Comparison of ENCODE assay signal across 18 mouse cellular contexts in genomic region chr10:39192673-39193072, GRCm38 (mm10). TPM values are rescaled to one million over a fixed set of nuclear protein-coding genes. Genes with fewer than 3 reads are reported as not detected.
DNase-seq lines count a peak whose midpoint lies in the region; ATAC-seq and TF ChIP-seq lines count a peak whose summit lies in the region.
"Had no signal": no experiment of that assay in that cellular context is flagged by ENCODE, and none has a peak within 500 bp of the region (broad histone marks: within the 10 kb centered on the region; RNA-seq: fewer than 3 reads in every experiment).

No protein-coding gene starts in this region.

- H3K4me1 ChIP-seq in spleen, adult 2 months (ENCODE audit: control insufficient read depth, insufficient read depth, insufficient read length), result peaks cover 12% of the 10 kb centered on the region
- no peaks in the 10 kb centered on the region for H3K4me1 ChIP-seq in liver, postnatal 0 days (ENCODE audit: insufficient read depth)
- H3K4me1 ChIP-seq: embryonic facial prominence, embryonic 10.5 days; limb, embryonic 12.5 days; liver, embryonic 15.5 days had no signal

- H3K9ac ChIP-seq in liver, postnatal 0 days (replicated peaks), result no peak overlapping the region
- H3K9ac ChIP-seq: limb, embryonic 12.5 days; liver, embryonic 15.5 days had no signal

- H3K4me3 ChIP-seq in spleen, adult 2 months (ENCODE audit: extremely low read depth, insufficient read depth, insufficient read length), result no peak overlapping the region
- no peak overlapping the region for H3K4me3 ChIP-seq in gastrocnemius, adult 2 months
- H3K4me3 ChIP-seq in liver, postnatal 0 days (ENCODE audit: low read depth, low read length), result no peak overlapping the region
- H3K4me3 ChIP-seq: embryonic facial prominence, embryonic 10.5 days; limb, embryonic 12.5 days; liver, embryonic 15.5 days had no signal

- intact Hi-C loops in gastrocnemius, adult 2 months (cut with DNase I), result no loop called here

- peak; percentile 84 to 89 for ATAC-seq in hematopoietic stem cell, adult 5-6 weeks (replicated peaks in 1 of 2; ENCODE audit: insufficient read depth in 1 of 2, low FRiP score in 2 of 2, low TSS enrichment in 1 of 2, low read depth in 1 of 2, poor library complexity in 2 of 2, severe bottlenecking in 2 of 2)
- ATAC-seq in liver, postnatal 0 days, result no peak
- ATAC-seq: intestine, postnatal 0 days had no signal

- no peak; the same call in 1 of the 2 replicates for TF ChIP-seq POLR2A in spleen, adult 2 months (IDR thresholded peaks at IDR 0.05; ENCODE audit: low read depth, low read length)

- DNase-seq in spleen, adult 2 months (ENCODE audit: low read depth in 1 of 2, low spot score in 2 of 2), result peak; percentile 69 to 73
- no peak for DNase-seq in spleen, adult 12 weeks (ENCODE audit: low spot score)
- peak; percentile 81 to 82 for DNase-seq in spleen, postnatal 36 days (ENCODE audit: low spot score in 2 of 2)
- no peak for DNase-seq in neural tube, embryonic 10.5 days (ENCODE audit: extremely low spot score, low spot score)
- no peak for DNase-seq in kidney, postnatal 4 days
- DNase-seq in gastrocnemius, adult 2 months, result no peak
- DNase-seq in liver, postnatal 0 days, result no peak
- DNase-seq: adrenal gland, postnatal 14 days; cerebellum, adult 9-11 months; heart, postnatal 4 days; right cerebral cortex, postnatal 25 days had no signal

- no peaks in the 10 kb centered on the region for H3K27me3 ChIP-seq in spleen, adult 2 months (ENCODE audit: control insufficient read depth, insufficient read depth, low read length)
- no peaks in the 10 kb centered on the region for H3K27me3 ChIP-seq in liver, postnatal 0 days (ENCODE audit: insufficient read depth, low read length)
- H3K27me3 ChIP-seq: limb, embryonic 12.5 days; liver, embryonic 15.5 days had no signal

- H3K27ac ChIP-seq in spleen, adult 2 months (ENCODE audit: insufficient read depth, low read length), result peak overlapping the region; percentile 86; the same call in 1 of the 2 replicates
- no peak overlapping the region for H3K27ac ChIP-seq in gastrocnemius, adult 2 months
- H3K27ac ChIP-seq in liver, postnatal 0 days (ENCODE audit: low read depth), result no peak overlapping the region
- H3K27ac ChIP-seq: embryonic facial prominence, embryonic 10.5 days; limb, embryonic 12.5 days; liver, embryonic 15.5 days had no signal

- no peak for TF ChIP-seq CTCF in spleen, adult 2 months (IDR thresholded peaks at IDR 0.05; ENCODE audit: extremely low read depth, insufficient read depth, insufficient read length, insufficient replicate concordance)
- no peak for TF ChIP-seq CTCF in gastrocnemius, adult 2 months (IDR thresholded peaks at IDR 0.05)
- no peak for TF ChIP-seq CTCF in liver, postnatal 0 days (IDR thresholded peaks at IDR 0.05; ENCODE audit: low read depth)

- TF ChIP-seq EP300 in liver, postnatal 0 days (IDR thresholded peaks at IDR 0.05; ENCODE audit: low read depth), result no peak

- H3K4me2 ChIP-seq in liver, postnatal 0 days (ENCODE audit: low read depth, low read length), result no peak overlapping the region
- H3K4me2 ChIP-seq: limb, embryonic 12.5 days; liver, embryonic 15.5 days had no signal

- 11% methylated on average over 3 of the region's 3 CpGs for WGBS in spleen, adult 2 months
- WGBS in liver, postnatal 0 days (ENCODE audit: insufficient replicate concordance), result 32% methylated on average over 3 of the region's 3 CpGs

- no peaks in the 10 kb centered on the region; the same call in 1 of the 2 replicates for H3K9me3 ChIP-seq in liver, postnatal 0 days (ENCODE audit: low read length)
- H3K9me3 ChIP-seq: embryonic facial prominence, embryonic 10.5 days; limb, embryonic 12.5 days; liver, embryonic 15.5 days had no signal

- no peaks in the 10 kb centered on the region for H3K36me3 ChIP-seq in spleen, adult 2 months (ENCODE audit: control insufficient read depth, insufficient read depth, low read length)
- no peaks in the 10 kb centered on the region for H3K36me3 ChIP-seq in liver, postnatal 0 days (replicated peaks; ENCODE audit: insufficient read depth, low read length)
- H3K36me3 ChIP-seq: embryonic facial prominence, embryonic 10.5 days; limb, embryonic 12.5 days; liver, embryonic 15.5 days had no signal

RNA-seq across cellular contexts. Expression of gene Ccn6, which starts 29.1 kb away (rescaled TPM):
- polyA plus RNA-seq in spleen, adult 2 months (2012; rRNA removed), result 0.05 TPM in 1 of 2 replicates, not detected in the other
- not detected in 2 replicates for total RNA-seq in hematopoietic stem cell, adult 5-6 weeks (2017)
- total RNA-seq in gastrocnemius, adult 2 months (2021), result not detected
- not detected in 2 replicates for polyA plus RNA-seq in liver, postnatal 0 days (2015; fragmentation: Nextera tagmentation; extraction: Ambion mirVana)
- total RNA-seq: heart, postnatal 4 days had no signal
- polyA plus RNA-seq: gonadal fat pad, adult 2 months; intestine, postnatal 0 days; large intestine, adult 2 months; liver, embryonic 15.5 days had no signal

RNA-seq across cellular contexts. Expression of gene Tube1, which starts 58.9 kb away (rescaled TPM):
- polyA plus RNA-seq in spleen, adult 2 months (2012; rRNA removed), result 1.5 and 3.4 TPM in 2 replicates
- 8.0 and 8.9 TPM in 2 replicates for total RNA-seq in hematopoietic stem cell, adult 5-6 weeks (2017)
- total RNA-seq in gastrocnemius, adult 2 months (2021), result under 1 TPM; 0.50 to 0.77 TPM
- polyA plus RNA-seq in liver, postnatal 0 days (2015; fragmentation: Nextera tagmentation; extraction: Ambion mirVana), result 2.1 and 2.2 TPM in 2 replicates

RNA-seq across cellular contexts. Expression of gene Fam229b, which starts 59.0 kb away (rescaled TPM):
- 0.33 and 0.36 TPM in 2 replicates for polyA plus RNA-seq in spleen, adult 2 months (2012; rRNA removed)
- total RNA-seq in hematopoietic stem cell, adult 5-6 weeks (2017), result 0.35 and 4.9 TPM in 2 replicates
- 1 to 10 TPM; 4.4 to 4.9 TPM for total RNA-seq in gastrocnemius, adult 2 months (2021)
- polyA plus RNA-seq in liver, postnatal 0 days (2015; fragmentation: Nextera tagmentation; extraction: Ambion mirVana), result 1.3 and 1.9 TPM in 2 replicates

Comparison
In these comparisons a context has a peak if more than half of its experiments do, and no peak if none do; other contexts are left out.
1. DNase-seq: peak in spleen, adult 2 months (2 of 2) and spleen, postnatal 36 days (2 of 2); none in spleen, adult 12 weeks (single experiment), neural tube, embryonic 10.5 days (single experiment), kidney, postnatal 4 days (0 of 2), gastrocnemius, adult 2 months (single experiment) and liver, postnatal 0 days (single experiment).